Mouse (Mus musculus) forebrain, embryonic 13.5 days (tissue): ENCODE measurements around the gene Skil. TPM values are rescaled to one million over a fixed set of nuclear protein-coding genes. Genes with fewer than 3 reads are reported as not detected.

Experiments
- ATAC-seq: fragments of 200-750 bp; cut with Nextera tagmentation; 2 replicates; pipeline ENCODE4 v1.8.0; 2017
- H3K27ac ChIP-seq: fragments of 300-500 bp; sonication (generic); 2 replicates; pipeline ENCODE4 v1.5.1; 2015; ENCODE audit warnings: inconsistent platforms, mild to moderate bottlenecking, moderate library complexity
- H3K27me3 ChIP-seq: fragments of 300-500 bp; sonication (generic); 2 replicates; pipeline ENCODE4 v1.6.1; 2015; ENCODE audit warnings: mild to moderate bottlenecking, inconsistent platforms
- H3K36me3 ChIP-seq: fragments of 300-500 bp; sonication (generic); 2 replicates; pipeline ENCODE4 v1.6.1; 2015; ENCODE audit warnings: mild to moderate bottlenecking, inconsistent platforms; ENCODE audit not compliant: poor library complexity, severe bottlenecking
- H3K4me1 ChIP-seq: fragments of 300-500 bp; sonication (generic); 2 replicates; pipeline ENCODE4 v1.6.1; 2015; ENCODE audit warnings: inconsistent platforms
- H3K4me2 ChIP-seq: fragments of 300-500 bp; sonication (generic); 2 replicates; pipeline ENCODE4 v1.6.1; 2015; ENCODE audit warnings: inconsistent platforms, mild to moderate bottlenecking, moderate library complexity
- H3K4me3 ChIP-seq: fragments of 300-500 bp; sonication (generic); 2 replicates; pipeline ENCODE4 v1.5.1; 2015; ENCODE audit warnings: mild to moderate bottlenecking, inconsistent platforms
- H3K9ac ChIP-seq: fragments of 300-500 bp; sonication (generic); 2 replicates; pipeline ENCODE4 v1.6.1; 2015; ENCODE audit warnings: mild to moderate bottlenecking, inconsistent platforms
- H3K9me3 ChIP-seq: fragments of 300-500 bp; sonication (generic); replicated peaks from 2 replicates; pipeline ENCODE4 v1.6.1; 2016; ENCODE audit warnings: inconsistent platforms
- WGBS: fragments of 180-500 bp; shearing (Covaris S2); methylation state at CpG from one replicate; pipeline ENCODE4 v1.1.7; 2015; 5-methylcytosine and 5-hydroxymethylcytosine counted together
- polyA plus RNA-seq: library from polyadenylated mRNA; unstranded; fragments of >200 nt; fragmentation: Nextera tagmentation; extraction: Ambion mirVana; gene quantifications from 2 replicates; pipeline ENCODE4 v1.2.1, GENCODE M21; 2015

The Skil gene
- polyA plus RNA-seq, 1 experiment from 2014 or later, result 32.3 TPM

DNA sequence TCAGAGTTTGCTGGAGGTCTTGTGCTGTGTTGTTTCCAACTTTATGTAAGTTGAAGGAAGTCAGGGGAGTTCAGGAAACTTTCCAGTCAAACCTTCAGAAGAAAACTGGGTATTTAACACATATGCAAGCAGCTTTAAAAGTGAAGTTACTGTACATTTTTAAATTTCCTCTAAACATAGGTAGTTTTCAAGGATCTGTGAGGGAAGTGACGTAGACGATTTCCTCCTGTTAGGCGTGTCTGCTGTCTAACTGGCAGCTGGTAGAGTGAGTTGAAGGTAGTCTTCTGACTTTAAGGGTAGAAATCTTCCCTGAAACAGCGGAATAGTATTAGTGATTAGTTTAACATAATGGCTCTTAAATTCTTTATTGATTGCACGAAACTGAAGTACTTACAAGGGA, 5.2 kb downstream of the Skil start:
- Histone ChIP-seq H3K4me2 (peak overlapping the region; percentile 46), H3K36me3 (peaks cover 9% of the 10 kb centered on the region; the same call in 1 of the 2 replicates), H3K27ac (no peak overlapping the region), H3K27me3 (no peaks in the 10 kb centered on the region), H3K9me3 (no peaks in the 10 kb centered on the region), H3K9ac (no peak overlapping the region), H3K4me3 (no peak overlapping the region), H3K4me1 (peaks cover 56% of the 10 kb centered on the region)
- 89% methylated on average over 5 of the region's 5 CpGs for WGBS
- no peak for ATAC-seq

DNA sequence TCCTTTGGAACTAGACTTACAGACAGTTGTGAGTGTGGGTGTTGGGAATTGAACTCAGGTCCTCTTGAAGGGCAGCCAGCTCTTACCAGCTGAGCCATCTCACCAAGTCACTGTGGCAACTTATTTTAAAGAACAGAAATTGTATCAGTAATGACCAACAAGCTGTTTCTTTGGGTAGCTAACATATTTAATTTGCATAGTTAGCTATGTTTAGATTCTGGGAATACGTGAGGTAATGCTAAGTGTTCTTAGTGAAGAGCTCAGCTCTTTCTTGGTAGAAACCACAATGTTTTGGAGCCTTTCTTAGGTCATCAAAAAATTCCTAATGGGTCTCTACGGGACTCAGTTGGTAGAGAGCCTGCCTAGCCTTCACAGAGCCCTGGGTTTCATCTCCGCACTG, 5.9 kb downstream of the Skil start:
- no peak for ATAC-seq
- Histone ChIP-seq H3K4me3 (no peak overlapping the region), H3K4me1 (peaks cover 56% of the 10 kb centered on the region), H3K9me3 (no peaks in the 10 kb centered on the region), H3K27me3 (no peaks in the 10 kb centered on the region), H3K36me3 (peaks cover 9% of the 10 kb centered on the region; the same call in 1 of the 2 replicates), H3K4me2 (no peak overlapping the region), H3K9ac (no peak overlapping the region), H3K27ac (no peak overlapping the region)
- WGBS, result 95% methylated on average over 3 of the region's 3 CpGs

DNA sequence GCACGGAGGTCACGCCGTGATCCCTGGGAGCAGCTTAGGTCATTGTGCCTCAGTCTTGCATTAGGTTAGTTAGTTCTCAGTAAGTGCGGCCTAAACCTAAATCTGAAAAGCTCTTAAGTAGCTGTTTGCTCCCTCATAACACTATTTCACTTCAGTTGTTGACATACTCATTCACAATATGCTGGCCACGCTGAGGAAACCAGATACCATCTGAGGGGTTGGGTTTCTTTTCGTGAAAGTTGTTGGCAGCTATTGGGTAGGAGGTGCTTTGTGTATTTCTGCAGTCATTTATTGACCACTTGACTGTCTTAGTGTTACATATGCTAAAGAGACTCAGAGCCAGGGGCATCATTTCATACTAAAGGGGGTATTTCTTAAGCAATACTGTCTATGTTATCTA, 10.1 kb downstream of the Skil start:
- H3K36me3 ChIP-seq, result no peaks in the 10 kb centered on the region
- ATAC-seq, result no peak
- H3K4me3 ChIP-seq, result no peak overlapping the region
- 79% methylated on average over 6 of the region's 6 CpGs for WGBS
- no peaks in the 10 kb centered on the region for H3K27me3 ChIP-seq
- no peak overlapping the region for H3K4me2 ChIP-seq
- H3K9ac ChIP-seq, result no peak overlapping the region
- H3K9me3 ChIP-seq, result no peaks in the 10 kb centered on the region
- H3K4me1 ChIP-seq, result peaks cover 52% of the 10 kb centered on the region
- no peak overlapping the region for H3K27ac ChIP-seq

DNA sequence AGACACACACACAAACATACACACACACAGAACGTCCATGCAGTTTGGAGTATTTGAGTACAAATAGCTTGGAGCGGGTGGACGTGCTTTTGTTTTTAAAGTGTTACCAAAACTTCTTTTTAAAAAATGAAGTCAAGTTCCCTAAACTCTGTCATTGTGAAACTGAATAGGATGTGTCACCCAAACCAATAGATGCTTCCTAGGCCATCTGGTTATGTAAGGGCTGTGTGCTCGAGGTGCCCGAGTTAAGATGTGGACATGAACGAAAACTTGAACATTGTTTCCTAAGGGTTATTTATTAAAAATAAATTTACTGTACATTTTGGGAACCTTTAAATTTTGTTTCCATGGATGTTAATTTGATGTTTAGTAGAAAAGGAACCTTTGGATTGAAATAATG, 11.7 kb downstream of the Skil start:
- Histone ChIP-seq H3K27me3 (no peaks in the 10 kb centered on the region), H3K9ac (no peak overlapping the region), H3K4me2 (no peak overlapping the region), H3K9me3 (no peaks in the 10 kb centered on the region), H3K36me3 (no peaks in the 10 kb centered on the region), H3K27ac (no peak overlapping the region), H3K4me3 (no peak overlapping the region), H3K4me1 (peaks cover 39% of the 10 kb centered on the region)
- ATAC-seq, result no peak
- 90% methylated on average over 6 of the region's 6 CpGs for WGBS

DNA sequence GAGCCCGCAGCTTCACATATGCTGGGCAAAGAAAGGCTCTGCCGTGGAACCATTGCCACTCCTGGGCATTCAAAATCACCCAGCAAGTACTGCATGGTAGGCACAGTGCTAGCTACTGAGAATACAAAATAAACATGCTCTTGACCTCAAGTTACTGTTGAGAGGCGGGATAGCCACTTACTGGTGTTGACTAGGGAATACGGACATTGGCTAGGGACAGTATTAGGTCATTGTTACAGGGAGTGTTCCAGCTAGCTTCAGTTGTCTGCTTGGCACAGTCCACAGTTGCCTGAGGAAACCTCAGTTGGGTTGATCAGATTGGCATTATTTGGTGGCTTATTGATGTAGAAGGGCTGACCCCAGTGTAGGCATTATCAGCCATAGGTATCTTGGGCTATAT, 12.8 kb downstream of the Skil start:
- no peak for ATAC-seq
- Histone ChIP-seq H3K4me2 (no peak overlapping the region), H3K36me3 (no peaks in the 10 kb centered on the region), H3K4me1 (peaks cover 35% of the 10 kb centered on the region), H3K9ac (no peak overlapping the region), H3K27ac (no peak overlapping the region), H3K4me3 (no peak overlapping the region), H3K27me3 (no peaks in the 10 kb centered on the region), H3K9me3 (no peaks in the 10 kb centered on the region)
- WGBS, result 75% methylated on average over 4 of the region's 4 CpGs

DNA sequence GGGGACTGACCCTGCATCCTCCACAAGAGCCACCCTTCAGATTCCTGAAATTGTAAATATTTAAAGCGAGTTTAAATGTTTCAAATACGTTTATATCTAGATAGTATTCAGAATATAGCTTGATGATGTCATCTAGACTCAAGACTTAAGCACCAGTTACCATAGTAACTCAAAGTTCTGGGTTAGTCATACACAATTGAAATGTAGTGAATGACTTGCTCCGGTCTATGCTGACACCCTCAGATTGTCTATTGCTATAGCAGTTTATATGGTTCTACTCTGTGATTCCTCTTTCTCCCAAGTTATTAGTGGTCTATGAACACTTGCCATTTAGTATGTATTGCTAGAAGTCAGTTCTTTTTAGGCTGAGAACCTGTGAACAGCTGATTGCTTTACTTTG, 14.2 kb downstream of the Skil start:
- peak; percentile 76 for ATAC-seq
- H3K27ac ChIP-seq, result no peak overlapping the region
- H3K4me2 ChIP-seq, result no peak overlapping the region
- no peak overlapping the region for H3K9ac ChIP-seq
- H3K4me1 ChIP-seq, result peaks cover 32% of the 10 kb centered on the region
- 63% methylated on average over 3 of the region's 3 CpGs for WGBS
- H3K27me3 ChIP-seq, result no peaks in the 10 kb centered on the region
- H3K9me3 ChIP-seq, result no peaks in the 10 kb centered on the region
- no peak overlapping the region for H3K4me3 ChIP-seq
- peaks cover 6% of the 10 kb centered on the region for H3K36me3 ChIP-seq

DNA sequence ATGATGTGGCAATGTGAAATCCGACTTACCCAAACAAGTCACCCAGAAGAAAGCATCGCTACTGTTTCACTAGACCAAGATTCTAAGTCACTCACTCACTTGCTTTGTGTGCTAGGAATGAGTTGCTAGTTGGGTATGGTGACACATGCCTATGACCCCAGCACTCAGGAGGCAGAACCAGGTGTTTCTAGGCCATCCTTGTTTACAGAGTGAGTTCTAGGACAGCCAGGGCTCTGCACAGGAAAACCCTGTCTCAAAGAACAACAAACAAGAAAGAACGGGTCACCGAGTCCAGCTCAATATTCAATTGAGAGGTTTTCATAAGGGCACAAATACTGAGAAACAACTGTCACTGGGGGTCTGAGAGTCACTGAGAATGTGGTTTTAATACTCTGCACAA, 28.2 kb downstream of the Skil start:
- Histone ChIP-seq H3K27me3 (no peaks in the 10 kb centered on the region), H3K27ac (no peak overlapping the region), H3K4me1 (no peaks in the 10 kb centered on the region), H3K36me3 (peaks cover 42% of the 10 kb centered on the region), H3K9me3 (no peaks in the 10 kb centered on the region; the same call in 1 of the 2 replicates), H3K4me3 (no peak overlapping the region), H3K9ac (no peak overlapping the region), H3K4me2 (no peak overlapping the region)
- ATAC-seq, result no peak
- WGBS, result 90% methylated on average over 4 of the region's 4 CpGs

DNA sequence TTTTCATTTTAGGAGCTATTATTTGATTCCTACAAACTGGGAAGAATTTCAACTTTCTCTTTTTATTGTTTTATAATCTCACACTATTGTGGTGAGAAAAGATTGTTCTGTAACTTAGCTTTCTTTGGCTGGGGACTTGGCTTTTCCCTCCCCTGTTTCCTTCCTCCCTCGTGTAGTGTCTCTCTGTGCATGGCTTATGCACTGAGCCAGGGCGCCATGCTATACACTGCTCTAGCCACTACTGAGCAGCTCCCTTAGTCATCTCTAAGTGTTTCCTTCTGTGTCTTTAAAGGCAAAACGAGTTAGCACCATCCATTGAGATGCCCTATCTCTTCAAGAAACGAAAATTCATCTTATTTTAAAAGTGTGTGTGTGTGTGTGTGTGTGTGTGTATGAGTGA, 31.4 kb downstream of the Skil start:
- H3K4me1 ChIP-seq, result no peaks in the 10 kb centered on the region
- no peaks in the 10 kb centered on the region; the same call in 1 of the 2 replicates for H3K9me3 ChIP-seq
- 76% methylated on average over 4 of the region's 4 CpGs for WGBS
- H3K27me3 ChIP-seq, result no peaks in the 10 kb centered on the region
- no peak overlapping the region for H3K4me3 ChIP-seq
- H3K4me2 ChIP-seq, result no peak overlapping the region
- H3K36me3 ChIP-seq, result peaks cover 17% of the 10 kb centered on the region
- no peak overlapping the region for H3K9ac ChIP-seq
- no peak overlapping the region for H3K27ac ChIP-seq
- ATAC-seq, result no peak

DNA sequence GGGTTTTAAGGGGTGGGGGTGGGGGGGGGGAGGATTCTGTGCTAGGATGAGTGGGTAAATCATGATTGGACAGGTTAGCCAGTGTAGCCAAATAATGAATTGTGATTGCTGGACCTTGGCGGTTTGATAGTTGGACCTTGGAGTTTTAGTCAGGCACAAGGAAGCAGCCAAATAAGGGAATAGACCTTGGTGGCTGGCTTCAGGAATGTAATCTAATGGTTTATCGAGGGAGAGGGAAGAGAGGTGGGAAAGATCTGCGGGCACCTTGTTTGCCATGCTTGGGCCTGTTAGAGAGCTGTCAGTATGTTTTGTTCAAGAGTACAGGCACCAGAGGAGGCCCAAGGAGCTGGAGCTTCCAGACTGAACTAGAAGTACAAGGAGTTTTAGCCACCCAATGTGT, 32.0 kb downstream of the Skil start:
- H3K9ac ChIP-seq, result no peak overlapping the region
- no peaks in the 10 kb centered on the region for H3K27me3 ChIP-seq
- peaks cover 16% of the 10 kb centered on the region for H3K36me3 ChIP-seq
- WGBS, result 99% methylated on average over 3 of the region's 3 CpGs
- no peaks in the 10 kb centered on the region; the same call in 1 of the 2 replicates for H3K9me3 ChIP-seq
- H3K4me2 ChIP-seq, result no peak overlapping the region
- no peak overlapping the region for H3K27ac ChIP-seq
- H3K4me1 ChIP-seq, result no peaks in the 10 kb centered on the region
- ATAC-seq, result no peak
- no peak overlapping the region for H3K4me3 ChIP-seq

DNA sequence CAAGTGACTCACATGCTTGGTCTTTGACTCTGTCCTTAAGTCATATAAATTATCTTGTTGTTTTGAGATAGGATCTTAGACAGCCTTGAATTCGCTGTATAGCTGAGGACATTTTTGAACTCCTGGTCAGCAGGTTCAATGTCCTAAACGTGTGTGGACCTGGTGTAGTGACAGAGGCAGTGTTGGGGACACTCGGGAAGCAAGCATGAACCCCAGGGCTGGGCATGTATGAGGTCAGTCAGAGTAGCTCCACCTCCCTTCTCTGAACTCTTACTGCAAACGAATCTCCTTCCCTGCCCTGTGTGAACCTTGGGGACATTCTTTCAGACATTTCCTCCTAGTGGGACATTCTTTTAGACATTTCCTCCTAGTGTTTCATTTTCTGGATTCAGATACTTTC, 34.9 kb downstream of the Skil start:
- Histone ChIP-seq H3K4me2 (no peak overlapping the region), H3K4me3 (no peak overlapping the region), H3K4me1 (no peaks in the 10 kb centered on the region), H3K9ac (no peak overlapping the region), H3K9me3 (no peaks in the 10 kb centered on the region), H3K36me3 (no peaks in the 10 kb centered on the region), H3K27me3 (no peaks in the 10 kb centered on the region), H3K27ac (no peak overlapping the region)
- 54% methylated on average over 4 of the region's 4 CpGs for WGBS
- ATAC-seq, result no peak

DNA sequence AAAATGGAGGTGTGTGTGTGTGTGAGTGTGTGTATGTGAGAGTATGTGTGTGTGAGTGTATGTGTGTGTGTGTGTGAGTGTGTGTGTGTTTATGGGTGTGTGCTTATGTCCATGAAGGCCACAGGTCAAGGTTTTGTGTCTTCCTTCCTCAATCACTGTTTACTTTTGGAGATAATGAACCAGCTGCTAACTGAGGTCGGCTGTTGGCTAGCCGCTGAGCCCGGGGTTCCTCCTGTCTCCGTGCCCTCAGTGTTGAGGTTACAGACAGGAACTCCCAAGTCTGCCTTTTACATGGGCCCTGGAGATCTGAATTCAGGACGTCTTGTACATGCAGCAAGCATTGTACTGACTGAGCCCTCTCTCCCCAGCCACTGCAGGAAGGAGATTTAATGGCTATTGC, 38.8 kb downstream of the Skil start:
- Histone ChIP-seq H3K36me3 (no peaks in the 10 kb centered on the region), H3K4me2 (no peak overlapping the region), H3K4me1 (no peaks in the 10 kb centered on the region), H3K9ac (no peak overlapping the region), H3K27ac (no peak overlapping the region), H3K4me3 (no peak overlapping the region), H3K27me3 (no peaks in the 10 kb centered on the region), H3K9me3 (no peaks in the 10 kb centered on the region)
- ATAC-seq, result no peak
- WGBS, result 81% methylated on average over 5 of the region's 5 CpGs

DNA sequence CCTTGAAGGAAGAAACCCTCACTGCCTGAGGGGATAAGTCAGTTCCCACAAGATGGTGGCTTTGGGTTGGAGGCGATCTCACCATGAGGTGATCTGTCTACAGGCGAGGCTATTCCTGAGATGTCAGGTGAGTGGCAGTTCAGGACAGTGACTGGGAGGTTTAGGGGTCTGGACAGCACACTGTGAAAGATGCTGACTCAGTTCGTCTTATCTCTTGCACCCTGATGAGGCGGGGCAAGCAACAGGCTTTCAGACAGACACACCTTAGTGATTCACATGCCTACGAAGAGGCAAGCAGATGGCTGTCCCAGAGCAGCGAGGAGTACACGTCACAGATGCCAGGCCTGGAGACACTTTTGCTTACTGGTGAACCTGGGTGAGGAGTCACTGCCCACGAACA, 39.4 kb downstream of the Skil start:
- Histone ChIP-seq H3K4me2 (no peak overlapping the region), H3K27me3 (no peaks in the 10 kb centered on the region), H3K36me3 (no peaks in the 10 kb centered on the region), H3K4me3 (no peak overlapping the region), H3K4me1 (no peaks in the 10 kb centered on the region), H3K9ac (no peak overlapping the region), H3K9me3 (no peaks in the 10 kb centered on the region), H3K27ac (no peak overlapping the region)
- 90% methylated on average over 8 of the region's 8 CpGs for WGBS
- no peak for ATAC-seq

DNA sequence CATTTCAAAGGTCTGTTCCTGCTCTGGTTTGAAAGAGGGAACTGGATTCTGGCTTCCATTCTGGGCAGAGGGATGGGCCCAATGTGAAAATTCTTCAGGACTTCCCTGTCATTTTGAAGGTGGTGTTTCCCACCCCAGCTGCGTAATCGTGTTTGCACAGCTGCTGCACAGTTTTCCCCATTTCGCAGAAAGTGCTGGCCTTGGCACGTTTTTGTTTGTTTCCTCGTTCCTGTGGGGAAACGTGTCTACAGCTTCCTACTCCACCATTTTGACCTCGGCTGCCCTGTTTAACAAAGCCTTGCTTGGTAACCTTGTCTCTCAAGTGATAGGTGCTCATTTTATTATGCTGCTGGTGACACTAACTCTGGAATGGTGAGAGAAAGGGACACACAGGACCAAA, 39.8 kb downstream of the Skil start:
- no peak for ATAC-seq
- no peak overlapping the region for H3K4me3 ChIP-seq
- no peak overlapping the region for H3K4me2 ChIP-seq
- no peaks in the 10 kb centered on the region for H3K4me1 ChIP-seq
- no peak overlapping the region for H3K9ac ChIP-seq
- H3K9me3 ChIP-seq, result no peaks in the 10 kb centered on the region
- H3K36me3 ChIP-seq, result no peaks in the 10 kb centered on the region
- no peaks in the 10 kb centered on the region for H3K27me3 ChIP-seq
- no peak overlapping the region for H3K27ac ChIP-seq
- 80% methylated on average over 7 of the region's 7 CpGs for WGBS
